Mouse (Mus musculus) CH12.LX (cell line): ENCODE measurements around the gene Nlrp14.

ENCODE experiments used
- CTCF ChIP-seq, 2 experiments: IDR thresholded peaks in 1 of 2; conservative IDR thresholded peaks in 1 of 2; 2 replicates each; pipeline ENCODE4 v1.5.1; 2011 to 2012; ENCODE audit warnings: low read depth in 2 of 2, low read length in 2 of 2, improper control_type of control experiment in 1 of 2, inconsistent platforms in 1 of 2, mild to moderate bottlenecking in 1 of 2, moderate library complexity in 1 of 2
- EP300 ChIP-seq: IDR thresholded peaks from 2 replicates; pipeline ENCODE4 v1.6.1; 2011; ENCODE audit warnings: low read length, improper control_type of control experiment
- MAFK ChIP-seq: IDR thresholded peaks from 2 replicates; pipeline ENCODE4 v1.6.1; 2011; ENCODE audit warnings: low read length, improper control_type of control experiment; ENCODE audit not compliant: insufficient replicate concordance
- MAX ChIP-seq: IDR thresholded peaks from 2 replicates; pipeline ENCODE4 v1.6.1; 2011; ENCODE audit warnings: low read length, improper control_type of control experiment
- MEF2A ChIP-seq: IDR thresholded peaks from 2 replicates; pipeline ENCODE4 v1.6.1; 2014; ENCODE audit warnings: low read depth, mild to moderate bottlenecking, inconsistent platforms, low read length, improper control_type of control experiment, borderline replicate concordance

GRCm38 (mm10) chr7:107207843-107208242, 41.1 kb downstream of the Nlrp14 start:
- TF ChIP-seq MEF2A (no peak), CTCF (conservative IDR thresholded peaks at IDR 0.05 in 1 of 2, IDR thresholded peaks at IDR 0.05 in 1 of 2; ENCODE audit: low read depth in 2 of 2, low read length in 2 of 2) (no peak), EP300 (no peak), MAFK (no peak), MAX (no peak)
